Mouse (Mus musculus) testis, postnatal 14 days (tissue): ENCODE results near the gene Zic1.

Experiments used
- DNase-seq: peaks from one replicate; pipeline ENCODE4 v3.0.0; 2021; ENCODE audit warnings: low spot score

Gene Zic1

DNA sequence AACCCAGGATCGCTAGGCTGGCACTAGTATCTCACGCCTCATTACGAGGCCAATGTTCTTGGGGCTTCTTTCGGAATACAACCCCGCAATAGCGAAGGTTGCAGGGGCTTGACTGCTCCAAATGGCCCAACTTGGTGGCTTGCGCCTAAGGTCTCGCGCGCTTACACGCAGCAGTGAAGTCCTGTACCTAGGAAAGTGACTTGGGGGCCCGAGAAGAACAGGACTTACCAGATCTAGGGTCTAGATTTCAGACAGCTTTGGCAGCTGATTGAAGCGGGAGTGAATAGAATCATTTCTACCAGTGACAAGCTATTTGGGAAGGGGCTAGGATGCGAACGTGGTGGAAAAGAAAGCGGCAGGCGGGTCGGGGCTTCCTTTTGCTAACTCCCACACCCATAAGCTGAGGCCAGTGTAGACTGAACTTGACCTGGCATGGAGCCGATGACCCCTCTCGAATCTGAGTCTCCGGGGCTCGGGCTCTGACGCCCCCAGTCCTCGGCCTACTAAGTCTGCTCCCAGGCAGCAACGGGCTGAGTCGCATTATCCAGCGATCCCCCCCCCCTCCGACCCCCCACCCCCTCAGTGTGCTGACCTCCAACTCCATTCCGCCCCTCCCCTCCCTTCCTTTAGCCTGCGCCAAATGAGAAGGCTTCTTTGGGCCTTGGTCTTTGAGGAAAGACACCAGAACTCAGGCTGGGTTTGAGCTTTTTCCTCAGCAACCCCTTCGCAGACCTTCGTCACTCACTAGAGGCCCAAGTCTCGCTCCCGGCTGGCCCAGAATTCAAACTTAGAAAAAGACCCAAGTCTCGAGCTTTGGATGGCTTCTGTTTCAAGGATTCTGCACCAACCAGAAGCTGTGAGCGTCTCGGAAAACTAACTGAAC, 11.8 kb downstream of the Zic1 start:
- no peak for DNase-seq

DNA sequence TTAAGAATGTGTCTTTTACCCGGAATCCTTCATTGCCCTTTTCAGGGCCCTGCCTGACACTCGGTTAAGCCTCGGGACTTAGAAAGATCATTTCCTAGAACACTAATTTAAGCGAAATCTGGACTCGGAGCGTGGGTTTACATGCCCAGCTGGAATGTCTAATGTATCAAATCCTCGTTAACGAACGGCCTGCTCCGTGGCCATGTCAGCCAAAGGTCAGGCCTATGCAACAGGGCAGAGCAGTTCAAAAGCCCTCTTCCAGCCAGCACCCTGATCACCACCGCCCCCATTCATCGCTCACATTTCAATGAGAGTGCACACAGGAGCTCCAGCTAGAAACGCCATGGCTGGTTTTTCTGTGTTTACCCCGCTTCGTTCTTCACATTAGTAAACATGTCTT, 12.8 kb downstream of the Zic1 start:
- DNase-seq, result no peak

DNA sequence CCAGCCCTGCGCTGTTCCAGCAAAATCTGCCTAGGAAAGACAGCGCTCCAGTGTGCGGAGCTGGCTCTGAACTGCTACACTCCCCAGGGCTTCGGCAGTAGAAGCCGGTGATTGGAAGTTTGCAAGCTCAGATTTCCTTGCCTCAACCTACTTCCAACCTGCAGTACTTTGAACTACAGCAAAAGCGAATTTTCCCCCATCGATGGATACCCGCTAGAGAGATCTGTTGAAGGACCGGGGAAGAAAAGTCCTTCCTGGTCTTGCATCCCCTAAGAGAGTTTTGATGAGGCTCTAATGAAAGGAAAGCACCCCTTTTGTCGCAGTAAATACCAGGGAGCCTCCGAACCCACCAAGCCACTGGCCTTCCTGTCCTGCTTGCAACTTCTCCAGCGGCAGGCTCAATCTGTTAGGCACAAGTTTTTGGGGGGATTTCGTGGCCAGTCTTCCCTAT, 13.6 kb downstream of the Zic1 start:
- DNase-seq, result no peak

DNA sequence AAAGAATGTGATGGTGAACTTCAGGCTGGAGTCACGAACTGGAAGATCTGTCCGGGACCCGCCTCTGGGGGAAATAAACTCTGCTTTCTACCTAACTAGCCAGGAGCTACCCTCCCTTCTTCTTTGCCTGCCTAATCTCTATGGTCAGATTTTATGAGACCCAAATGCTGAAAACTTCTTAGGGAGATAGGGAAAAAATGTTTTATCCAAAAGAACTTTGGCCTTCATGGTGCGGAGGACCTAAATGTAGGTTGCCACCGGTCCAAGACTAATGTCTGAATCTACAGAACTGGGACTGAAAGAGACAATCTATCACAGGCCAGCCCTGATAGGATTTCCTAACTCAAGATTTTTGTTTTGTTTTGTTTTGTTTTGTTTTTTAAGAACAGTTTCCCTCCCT, 14.2 kb downstream of the Zic1 start:
- DNase-seq, result no peak

DNA sequence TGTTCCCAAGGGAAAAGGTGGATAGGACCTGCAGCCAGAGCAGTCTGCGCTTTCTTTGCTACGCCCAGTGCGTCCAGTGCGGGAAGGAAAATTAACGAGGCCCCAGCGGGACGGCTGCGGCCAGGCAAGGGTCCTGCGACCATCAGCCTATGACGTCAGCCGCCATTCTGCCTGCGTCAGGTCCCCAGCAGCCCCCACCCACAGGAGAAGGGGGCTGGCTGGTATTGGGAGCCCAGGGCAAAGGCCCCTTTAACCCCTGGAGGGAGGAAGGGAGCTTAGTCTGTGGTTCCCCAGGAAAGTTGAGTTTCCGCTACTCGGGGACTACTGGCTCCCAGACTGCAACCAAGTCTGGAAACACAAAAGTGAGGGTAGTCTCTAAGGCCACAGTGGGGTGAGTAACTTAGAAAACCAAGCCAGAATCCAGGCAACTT, 14.7 kb downstream of the Zic1 start:
- DNase-seq, result no peak

DNA sequence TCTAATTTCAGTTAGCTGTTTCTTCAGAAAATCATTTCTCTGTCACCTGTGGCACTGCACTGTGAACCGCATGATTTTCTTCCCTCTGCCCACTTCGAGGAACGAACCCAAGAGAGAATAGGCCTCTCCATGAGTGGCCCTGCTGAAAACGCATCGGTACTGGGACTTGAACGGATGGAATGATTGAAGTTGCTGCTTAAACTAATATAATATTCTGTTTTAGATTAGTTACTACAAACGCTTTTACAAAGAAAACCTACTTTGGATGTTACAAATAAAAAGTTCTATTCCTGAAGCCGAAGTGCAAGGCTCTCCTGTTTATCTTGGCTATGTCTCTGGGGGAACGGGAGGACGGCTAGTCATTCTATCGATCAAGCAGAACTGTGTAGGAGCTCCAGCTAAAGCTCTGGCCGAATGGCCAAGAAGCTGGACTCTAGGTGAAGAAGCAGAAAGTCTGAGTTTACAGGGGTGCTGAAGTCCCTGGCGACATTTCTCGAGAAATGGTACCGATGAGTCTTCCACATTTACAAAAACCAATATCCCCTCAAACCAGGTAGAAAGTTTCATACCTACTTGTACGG, 15.3 kb downstream of the Zic1 start:
- DNase-seq, result no peak

DNA sequence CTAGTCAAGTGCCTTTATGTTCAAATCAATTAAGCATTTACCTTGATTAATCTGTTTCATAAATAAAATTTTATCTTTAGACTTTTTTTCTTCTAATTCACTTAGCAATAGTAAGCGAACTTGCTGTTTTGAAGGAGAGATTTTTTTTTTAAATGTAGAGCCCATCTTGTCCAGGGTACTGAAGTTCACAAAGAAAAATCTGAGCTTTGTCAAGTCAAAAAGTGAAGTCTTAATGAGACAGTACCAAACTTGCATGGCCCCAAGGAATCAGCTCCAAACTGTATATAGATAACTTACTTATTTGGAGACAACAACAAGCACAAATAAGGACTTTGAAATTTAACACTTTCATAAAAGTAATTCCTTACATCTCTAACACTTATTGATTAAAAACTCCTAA, 16.9 kb downstream of the Zic1 start:
- DNase-seq, result no peak

DNA sequence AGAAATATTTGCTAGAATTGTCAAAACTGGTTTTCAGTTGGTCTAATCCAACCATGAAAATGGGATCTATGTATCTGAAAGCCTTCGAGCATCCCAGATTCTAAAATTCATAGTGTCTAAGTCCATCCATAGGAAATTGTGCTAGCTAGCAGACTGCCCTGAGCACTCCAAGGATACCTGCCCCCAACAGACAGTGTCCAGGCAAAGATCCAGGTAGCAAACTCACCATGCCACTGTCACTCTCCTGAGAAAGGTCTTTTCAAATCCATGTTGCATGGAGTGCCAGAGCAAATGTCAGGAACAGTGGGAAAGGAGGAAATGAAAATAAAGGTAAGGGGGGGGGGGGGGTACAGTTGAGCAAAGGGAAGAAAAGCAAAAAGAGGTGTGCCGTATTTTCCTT, 18.0 kb downstream of the Zic1 start:
- no peak for DNase-seq
